Mouse (Mus musculus) myocyte (in vitro differentiated cells): Measurements from ENCODE around the gene Scamp4.

Experiments
- CEBPB ChIP-seq: IDR thresholded peaks from 2 replicates; pipeline ENCODE4 v1.6.1; 2011; ENCODE audit warnings: mild to moderate bottlenecking, moderate library complexity; ENCODE audit not compliant: poor library complexity, insufficient read depth, severe bottlenecking
- E2F4 ChIP-seq: IDR thresholded peaks from one replicate; pipeline ENCODE4 v1.6.1; 2011; ENCODE audit warnings: mild to moderate bottlenecking, control low read depth, moderate library complexity; ENCODE audit not compliant: insufficient read depth
- MAX ChIP-seq: IDR thresholded peaks from one replicate; pipeline ENCODE4 v1.6.1; 2011; ENCODE audit warnings: low read depth, mild to moderate bottlenecking, control low read depth
- MYOD1 ChIP-seq, 3 experiments: IDR thresholded peaks; one replicate each; pipeline ENCODE4 v1.6.1; 2011; ENCODE audit warnings: control low read depth in 2 of 3, low read depth in 2 of 3, mild to moderate bottlenecking in 2 of 3, moderate library complexity in 1 of 3; ENCODE audit not compliant: insufficient read length in 2 of 3, control insufficient read depth in 1 of 3
- POLR2A ChIP-seq: IDR thresholded peaks from one replicate; pipeline ENCODE4 v1.6.1; 2011; ENCODE audit warnings: low read depth, mild to moderate bottlenecking, control low read depth, moderate library complexity; ENCODE audit not compliant: insufficient read length
- POLR2AphosphoS2 ChIP-seq: IDR thresholded peaks from one replicate; pipeline ENCODE4 v1.6.1; 2011; ENCODE audit warnings: low read depth, control low read depth; ENCODE audit not compliant: insufficient read length
- REST ChIP-seq: IDR thresholded peaks from one replicate; pipeline ENCODE4 v1.6.1; 2011; ENCODE audit warnings: mild to moderate bottlenecking, control low read depth, moderate library complexity; ENCODE audit not compliant: insufficient read depth, insufficient read length
- TCF12 ChIP-seq: IDR thresholded peaks from one replicate; pipeline ENCODE4 v1.6.1; 2011; ENCODE audit warnings: mild to moderate bottlenecking, control low read depth; ENCODE audit not compliant: poor library complexity, insufficient read depth, severe bottlenecking

DNA sequence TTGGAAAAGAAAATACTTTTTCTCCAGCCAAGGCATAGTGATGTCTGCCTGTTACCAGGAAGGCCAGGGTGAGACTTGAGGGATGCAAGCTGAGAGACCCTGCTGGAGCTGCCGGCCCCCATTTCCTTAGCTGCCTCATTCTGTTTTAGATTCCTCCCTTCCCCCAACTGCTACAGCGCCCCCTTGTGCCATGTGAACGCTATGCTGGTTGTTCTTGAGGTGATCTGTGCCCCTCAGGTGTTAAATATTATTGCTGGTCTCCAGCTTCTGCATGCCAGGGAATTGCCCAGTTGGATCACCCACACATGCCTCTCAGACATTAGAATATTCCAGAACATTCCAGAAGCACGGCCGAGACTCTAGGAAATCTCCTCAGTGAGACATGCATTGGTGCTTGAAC, 58.5 kb downstream of the Scamp4 start:
- TF ChIP-seq MYOD1 (IDR thresholded peaks at IDR 0.05; ENCODE audit: control insufficient read depth in 1 of 3, insufficient read length in 2 of 3, low read depth in 2 of 3) (no peak), POLR2A (no peak), REST (no peak), E2F4 (no peak), TCF12 (no peak), MAX (no peak), CEBPB (no peak), POLR2AphosphoS2 (no peak)
